Mouse (Mus musculus) hindbrain, embryonic 13.5 days (tissue): ENCODE measurements around the gene Cdh24. TPM values are rescaled to one million over a fixed set of nuclear protein-coding genes. Genes with fewer than 3 reads are reported as not detected.
"Not testable (repeated sequence)": the region's sequence is repeated elsewhere in the genome, so short reads cannot be mapped to it uniquely, and the experiment has no call there.

ENCODE experiments used
- ATAC-seq: fragments of 200-750 bp; cut with Nextera tagmentation; 2 replicates; pipeline ENCODE4 v1.8.0; 2017; ENCODE audit warnings: moderate TSS enrichment; ENCODE audit not compliant: low FRiP score
- H3K27ac ChIP-seq: fragments of 300-500 bp; sonication (generic); 2 replicates; pipeline ENCODE4 v1.5.1; 2015; ENCODE audit warnings: inconsistent platforms, mild to moderate bottlenecking, moderate library complexity
- H3K27me3 ChIP-seq: fragments of 300-500 bp; sonication (generic); 2 replicates; pipeline ENCODE4 v1.6.1; 2015; ENCODE audit warnings: mild to moderate bottlenecking, inconsistent platforms
- H3K36me3 ChIP-seq: fragments of 300-500 bp; sonication (generic); 2 replicates; pipeline ENCODE4 v1.6.1; 2015; ENCODE audit warnings: mild to moderate bottlenecking, inconsistent platforms
- H3K4me1 ChIP-seq: fragments of 300-500 bp; sonication (generic); replicated peaks from 2 replicates; pipeline ENCODE4 v1.6.1; 2015; ENCODE audit warnings: inconsistent platforms
- H3K4me2 ChIP-seq: fragments of 300-500 bp; sonication (generic); 2 replicates; pipeline ENCODE4 v1.6.1; 2015; ENCODE audit warnings: inconsistent platforms, mild to moderate bottlenecking, moderate library complexity
- H3K4me3 ChIP-seq: fragments of 300-500 bp; sonication (generic); 2 replicates; pipeline ENCODE4 v1.5.1; 2015; ENCODE audit warnings: mild to moderate bottlenecking, inconsistent platforms
- H3K9ac ChIP-seq: fragments of 300-500 bp; sonication (generic); 2 replicates; pipeline ENCODE4 v1.6.1; 2015; ENCODE audit warnings: mild to moderate bottlenecking, inconsistent platforms
- H3K9me3 ChIP-seq: fragments of 300-500 bp; sonication (generic); 2 replicates; pipeline ENCODE4 v1.6.1; 2016; ENCODE audit warnings: inconsistent platforms
- WGBS: fragments of 180-500 bp; shearing (Covaris S2); methylation state at CpG from one replicate; pipeline ENCODE4 v1.1.7; 2015; 5-methylcytosine and 5-hydroxymethylcytosine counted together
- polyA plus RNA-seq: library from polyadenylated mRNA; unstranded; fragments of >200 nt; fragmentation: Nextera tagmentation; extraction: Ambion mirVana; gene quantifications from 2 replicates; pipeline ENCODE4 v1.2.1, GENCODE M21; 2015

Gene Cdh24
- polyA plus RNA-seq, 1 experiment from 2014 or later: 8.6 TPM

- no peaks in the 10 kb centered on the region for H3K27me3 ChIP-seq
- peak; percentile 67 for ATAC-seq
- H3K9ac ChIP-seq: peak overlapping the region; percentile 93
- peak overlapping the region; percentile 89 for H3K27ac ChIP-seq
- under 1% methylated on average over 38 of the region's 38 CpGs for WGBS
- H3K36me3 ChIP-seq: peaks cover 34% of the 10 kb centered on the region
- no peaks in the 10 kb centered on the region for H3K9me3 ChIP-seq
- peaks cover 26% of the 10 kb centered on the region for H3K4me1 ChIP-seq
- peak overlapping the region; percentile 76 for H3K4me2 ChIP-seq
- H3K4me3 ChIP-seq: peak overlapping the region; percentile 79
Observed at GRCm38 (mm10) chr14:54617152-54617896, 23.8 kb downstream of the Cdh24 start.

GRCm38 (mm10) chr14:54616226-54616825 lies 24.8 kb downstream of the Cdh24 start:
- Histone ChIP-seq H3K27me3 (no peaks in the 10 kb centered on the region), H3K27ac (no peak overlapping the region), H3K4me2 (peak overlapping the region; percentile 76), H3K4me3 (no peak overlapping the region; the same call in 1 of the 2 replicates), H3K36me3 (peaks cover 41% of the 10 kb centered on the region), H3K9ac (no peak overlapping the region; the same call in 1 of the 2 replicates), H3K4me1 (peaks cover 26% of the 10 kb centered on the region), H3K9me3 (no peaks in the 10 kb centered on the region)
- WGBS: 93% methylated on average over 16 of the region's 16 CpGs
- ATAC-seq: no peak

GRCm38 (mm10) chr14:54614130-54614529 lies 27.0 kb downstream of the Cdh24 start:
- 93% methylated on average over 16 of the region's 16 CpGs for WGBS
- H3K36me3 ChIP-seq: peaks cover 46% of the 10 kb centered on the region
- H3K9me3 ChIP-seq: not testable (repeated sequence)

GRCm38 (mm10) chr14:54610648-54611047 lies 30.5 kb downstream of the Cdh24 start:
- 86% methylated on average over 6 of the region's 6 CpGs for WGBS
- Histone ChIP-seq H3K4me1 (peaks cover 13% of the 10 kb centered on the region), H3K9me3 (no peaks in the 10 kb centered on the region), H3K36me3 (peaks cover 39% of the 10 kb centered on the region), H3K27me3 (no peaks in the 10 kb centered on the region), H3K27ac (no peak overlapping the region), H3K4me2 (no peak overlapping the region), H3K4me3 (no peak overlapping the region), H3K9ac (no peak overlapping the region)
- no peak for ATAC-seq

More at GRCm38 (mm10) chr14:54614130-54614529, 27.0 kb downstream of the Cdh24 start:
- H3K4me1 ChIP-seq: peaks cover 26% of the 10 kb centered on the region
- H3K27ac ChIP-seq, H3K9ac ChIP-seq, H3K4me3 ChIP-seq, ATAC-seq, H3K27me3 ChIP-seq, H3K4me2 ChIP-seq: not testable (repeated sequence)

GRCm38 (mm10) chr14:54609962-54610361 lies 31.2 kb downstream of the Cdh24 start:
- Histone ChIP-seq H3K4me1 (peaks cover 9% of the 10 kb centered on the region), H3K4me2 (no peak overlapping the region), H3K27ac (no peak overlapping the region), H3K4me3 (no peak overlapping the region), H3K9ac (no peak overlapping the region), H3K36me3 (peaks cover 32% of the 10 kb centered on the region), H3K27me3 (no peaks in the 10 kb centered on the region), H3K9me3 (no peaks in the 10 kb centered on the region)
- no peak for ATAC-seq
- 71% methylated on average over 4 of the region's 4 CpGs for WGBS

GRCm38 (mm10) chr14:54609245-54609644 lies 31.9 kb downstream of the Cdh24 start:
- peaks cover 25% of the 10 kb centered on the region for H3K36me3 ChIP-seq
- no peaks in the 10 kb centered on the region for H3K9me3 ChIP-seq
- H3K4me3 ChIP-seq: no peak overlapping the region
- no peaks in the 10 kb centered on the region for H3K27me3 ChIP-seq
- ATAC-seq: no peak
- peaks cover 13% of the 10 kb centered on the region for H3K4me1 ChIP-seq
- H3K4me2 ChIP-seq: no peak overlapping the region
- no peak overlapping the region for H3K27ac ChIP-seq
- WGBS: 76% methylated on average over 4 of the region's 4 CpGs
- H3K9ac ChIP-seq: no peak overlapping the region

GRCm38 (mm10) chr14:54607226-54607625 lies 33.9 kb downstream of the Cdh24 start:
- 37% methylated on average over 8 of the region's 8 CpGs for WGBS
- ATAC-seq: no peak
- H3K27ac ChIP-seq: peak overlapping the region; percentile 15

GRCm38 (mm10) chr14:54605752-54606321 lies 35.3 kb downstream of the Cdh24 start, which contains the start of gene 4931414P19Rik:
TSS of gene 4931414P19Rik (minus strand) at chr14:54605993.
- H3K36me3 ChIP-seq: peaks cover 5% of the 10 kb centered on the region; the same call in 1 of the 2 replicates
- no peaks in the 10 kb centered on the region for H3K9me3 ChIP-seq
- peak within 1 kb of the TSS; percentile 78 for H3K27ac ChIP-seq
- peaks cover 28% of the 10 kb centered on the region for H3K4me1 ChIP-seq
- ATAC-seq: no peak; the same call in 1 of the 2 replicates
- peak within 1 kb of the TSS; percentile 48 for H3K4me3 ChIP-seq
- peak within 1 kb of the TSS; percentile 58 for H3K4me2 ChIP-seq
- under 1% methylated on average over 36 of the region's 39 CpGs for WGBS
- peak within 1 kb of the TSS; percentile 63 for H3K9ac ChIP-seq
- no peaks in the 10 kb centered on the region for H3K27me3 ChIP-seq

More at GRCm38 (mm10) chr14:54607226-54607625, 33.9 kb downstream of the Cdh24 start:
- no peaks in the 10 kb centered on the region for H3K27me3 ChIP-seq
- H3K36me3 ChIP-seq: peaks cover 12% of the 10 kb centered on the region
- no peak overlapping the region for H3K4me2 ChIP-seq
- peaks cover 26% of the 10 kb centered on the region for H3K4me1 ChIP-seq
- no peaks in the 10 kb centered on the region for H3K9me3 ChIP-seq
- H3K4me3 ChIP-seq: no peak overlapping the region
- no peak overlapping the region for H3K9ac ChIP-seq

- H3K9ac ChIP-seq: no peak overlapping the region
- no peak for ATAC-seq
- H3K27ac ChIP-seq: peak overlapping the region; percentile 97
- 83% methylated on average over 8 of the region's 8 CpGs for WGBS
- H3K4me2 ChIP-seq: peak overlapping the region; percentile 52
- H3K9me3 ChIP-seq: no peaks in the 10 kb centered on the region
- H3K27me3 ChIP-seq: no peaks in the 10 kb centered on the region
- peak overlapping the region; percentile 55 for H3K4me3 ChIP-seq
- peaks cover 28% of the 10 kb centered on the region for H3K4me1 ChIP-seq
- H3K36me3 ChIP-seq: 0 out of 2 replicates have a peak, but pooled peaks cover 4% of the 10 kb centered on the region
Observed at GRCm38 (mm10) chr14:54603686-54604085, 37.5 kb downstream of the Cdh24 start.

GRCm38 (mm10) chr14:54603038-54603654 lies 38.0 kb downstream of the Cdh24 start:
- 0 out of 2 replicates have a peak, but pooled peaks cover 4% of the 10 kb centered on the region for H3K36me3 ChIP-seq
- H3K4me2 ChIP-seq: peak overlapping the region; percentile 52
- peak overlapping the region; percentile 55 for H3K4me3 ChIP-seq
- WGBS: under 1% methylated on average over 46 of the region's 46 CpGs
- ATAC-seq: peak; percentile 99
- no peaks in the 10 kb centered on the region for H3K9me3 ChIP-seq
- no peaks in the 10 kb centered on the region for H3K27me3 ChIP-seq
- peaks cover 28% of the 10 kb centered on the region for H3K4me1 ChIP-seq
- peak overlapping the region; percentile 97 for H3K27ac ChIP-seq
- H3K9ac ChIP-seq: peak overlapping the region; percentile 81

GRCm38 (mm10) chr14:54602613-54603012 lies 38.6 kb downstream of the Cdh24 start:
- peak overlapping the region; percentile 97 for H3K27ac ChIP-seq
- peak overlapping the region; percentile 81 for H3K9ac ChIP-seq
- no peak for ATAC-seq
- 0 out of 2 replicates have a peak, but pooled peaks cover 4% of the 10 kb centered on the region for H3K36me3 ChIP-seq
- 39% methylated on average over 4 of the region's 4 CpGs for WGBS
- H3K27me3 ChIP-seq: no peaks in the 10 kb centered on the region
- H3K4me3 ChIP-seq: peak overlapping the region; percentile 55
- peaks cover 28% of the 10 kb centered on the region for H3K4me1 ChIP-seq
- H3K4me2 ChIP-seq: peak overlapping the region; percentile 52
- H3K9me3 ChIP-seq: no peaks in the 10 kb centered on the region

- no peak overlapping the region for H3K27ac ChIP-seq
- H3K4me1 ChIP-seq: peaks cover 28% of the 10 kb centered on the region
- H3K36me3 ChIP-seq: peaks cover 4% of the 10 kb centered on the region; the same call in 1 of the 2 replicates
- no peak overlapping the region for H3K4me2 ChIP-seq
- H3K9me3 ChIP-seq: no peaks in the 10 kb centered on the region
- no peak for ATAC-seq
- WGBS: 86% methylated on average over 2 of the region's 2 CpGs
- no peak overlapping the region for H3K9ac ChIP-seq
- no peaks in the 10 kb centered on the region for H3K27me3 ChIP-seq
- no peak overlapping the region for H3K4me3 ChIP-seq
Observed at GRCm38 (mm10) chr14:54601601-54602000, 39.6 kb downstream of the Cdh24 start.
